Mouse (Mus musculus) forebrain, embryonic 11.5 days (tissue): Measurements from ENCODE around the gene Rtca. TPM values are rescaled to one million over a fixed set of nuclear protein-coding genes. Genes with fewer than 3 reads are reported as not detected.

Experiments used
- ATAC-seq: fragments of 200-750 bp; cut with Nextera tagmentation; replicated peaks from 2 replicates; pipeline ENCODE4 v1.8.0; 2017; ENCODE audit warnings: moderate TSS enrichment; ENCODE audit not compliant: low FRiP score
- DNase-seq: peaks from one replicate; pipeline ENCODE4 v3.0.0-alpha.2; 2017; ENCODE audit warnings: low spot score
- H3K27ac ChIP-seq: fragments of 300-500 bp; sonication (generic); 2 replicates; pipeline ENCODE4 v1.5.1; 2014; ENCODE audit warnings: low read depth, low read length
- H3K27me3 ChIP-seq: fragments of 300-500 bp; sonication (generic); 2 replicates; pipeline ENCODE4 v1.6.1; 2014; ENCODE audit warnings: mild to moderate bottlenecking, low read length, mixed read lengths; ENCODE audit not compliant: control insufficient read depth, insufficient read depth
- H3K36me3 ChIP-seq: fragments of 300-500 bp; sonication (generic); 2 replicates; pipeline ENCODE4 v1.6.1; 2014; ENCODE audit warnings: mild to moderate bottlenecking, low read length, moderate library complexity, mixed read lengths; ENCODE audit not compliant: control insufficient read depth, insufficient read depth
- H3K4me1 ChIP-seq: fragments of 300-500 bp; sonication (generic); replicated peaks from 2 replicates; pipeline ENCODE4 v1.6.1; 2014; ENCODE audit warnings: low read length, mixed read lengths; ENCODE audit not compliant: control insufficient read depth, insufficient read depth
- H3K4me2 ChIP-seq: fragments of 300-500 bp; sonication (generic); 2 replicates; pipeline ENCODE4 v1.6.1; 2014; ENCODE audit warnings: low read depth, mild to moderate bottlenecking, low read length, moderate library complexity, mixed read lengths; ENCODE audit not compliant: severe bottlenecking
- H3K4me3 ChIP-seq: fragments of 300-500 bp; sonication (generic); 2 replicates; pipeline ENCODE4 v1.5.1; 2014; ENCODE audit warnings: low read depth, low read length
- H3K9ac ChIP-seq: fragments of 300-500 bp; sonication (generic); 2 replicates; pipeline ENCODE4 v1.6.1; 2014; ENCODE audit warnings: low read length
- H3K9me3 ChIP-seq: fragments of 300-500 bp; sonication (generic); 2 replicates; pipeline ENCODE4 v1.6.1; 2016; ENCODE audit warnings: low read length, mixed read lengths; ENCODE audit not compliant: control insufficient read depth
- WGBS: fragments of 180-500 bp; shearing (Covaris S2); extraction: QIAGEN DNeasy Blood & Tissue Kit; methylation state at CpG from one replicate; pipeline ENCODE4 v1.1.7; 2014; 5-methylcytosine and 5-hydroxymethylcytosine counted together
- polyA plus RNA-seq: library from polyadenylated mRNA; unstranded; fragments of >200 nt; fragmentation: Nextera tagmentation; extraction: Ambion mirVana; gene quantifications from 2 replicates; pipeline ENCODE4 v1.2.1, GENCODE M21; 2014

Rtca gene
- 112 and 117 TPM in 2 replicates for polyA plus RNA-seq

DNA sequence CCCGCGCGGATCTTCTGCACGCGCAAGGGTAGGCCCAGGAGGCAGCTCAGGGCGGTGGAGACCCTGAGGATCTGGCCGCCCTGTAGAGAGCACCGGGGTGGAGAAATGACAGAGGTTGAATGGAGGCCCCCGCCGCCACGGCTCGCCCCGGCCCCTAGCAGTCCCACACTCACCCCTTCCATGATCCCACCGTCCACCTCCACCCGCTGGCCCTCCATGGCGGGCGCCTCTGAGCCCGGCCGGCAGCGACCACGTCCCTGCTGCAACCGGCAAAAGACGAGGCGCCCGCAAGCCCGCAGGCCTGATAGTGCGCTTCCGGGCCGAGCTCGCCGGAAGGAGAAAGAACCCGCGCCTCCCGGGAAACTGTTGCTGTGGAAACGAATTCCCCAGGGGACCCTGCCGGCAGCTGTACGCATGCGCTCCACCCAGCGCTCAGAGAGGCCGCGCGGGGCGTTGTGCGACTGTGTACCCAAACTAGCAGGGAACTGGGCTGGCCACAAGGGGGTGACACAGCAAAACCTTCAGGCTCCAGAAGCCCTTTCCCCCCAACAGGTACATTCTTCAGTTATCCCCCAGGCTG is at the start of gene Rtca:
Gene Rtca, minus strand, starts transcription at position 437 of the 580 bp plus-strand sequence.
- under 1% methylated on average over 44 of the region's 44 CpGs for WGBS
- Histone ChIP-seq H3K27ac (peak within 1 kb of the TSS; percentile 60; the same call in 1 of the 2 replicates), H3K36me3 (peaks cover 4% of the 10 kb centered on the region; the same call in 1 of the 2 replicates), H3K4me3 (peak within 1 kb of the TSS; percentile 89), H3K4me2 (peak within 1 kb of the TSS; percentile 71), H3K9ac (peak within 1 kb of the TSS; percentile 87), H3K4me1 (peaks cover 6% of the 10 kb centered on the region; the same call in 1 of the 2 replicates), H3K9me3 (no peaks in the 10 kb centered on the region), H3K27me3 (no peaks in the 10 kb centered on the region)
- DNase-seq (peak; percentile 100), ATAC-seq (peak; percentile 94)

- Histone ChIP-seq H3K36me3 (no peaks in the 10 kb centered on the region; the same call in 1 of the 2 replicates), H3K4me1 (no peaks in the 10 kb centered on the region), H3K9me3 (no peaks in the 10 kb centered on the region), H3K27ac (no peak overlapping the region), H3K4me3 (no peak overlapping the region), H3K27me3 (no peaks in the 10 kb centered on the region), H3K9ac (no peak overlapping the region), H3K4me2 (no peak overlapping the region)
- DNase-seq (no peak), ATAC-seq (no peak)
- 96% methylated on average over 5 of the region's 5 CpGs for WGBS
Observed at GRCm38 (mm10) chr3:116551362-116551761, 43.4 kb upstream of the Rtca start.

- no peaks in the 10 kb centered on the region for H3K9me3 ChIP-seq
- H3K36me3 ChIP-seq = no peaks in the 10 kb centered on the region; the same call in 1 of the 2 replicates
- ATAC-seq = no peak
- H3K9ac ChIP-seq = no peak overlapping the region
- no peaks in the 10 kb centered on the region for H3K4me1 ChIP-seq
- no peak overlapping the region for H3K27ac ChIP-seq
- H3K4me2 ChIP-seq = no peak overlapping the region
- 90% methylated on average over 5 of the region's 5 CpGs for WGBS
- H3K4me3 ChIP-seq = no peak overlapping the region
- no peaks in the 10 kb centered on the region for H3K27me3 ChIP-seq
- no peak for DNase-seq
Observed at GRCm38 (mm10) chr3:116547430-116547829, 39.4 kb upstream of the Rtca start.

GRCm38 (mm10) chr3:116542532-116542931 is 34.5 kb upstream of the Rtca start:
- Histone ChIP-seq H3K27me3 (no peaks in the 10 kb centered on the region), H3K9ac (no peak overlapping the region), H3K27ac (no peak overlapping the region), H3K4me1 (no peaks in the 10 kb centered on the region), H3K4me2 (no peak overlapping the region), H3K4me3 (no peak overlapping the region), H3K36me3 (peaks cover 3% of the 10 kb centered on the region; the same call in 1 of the 2 replicates), H3K9me3 (no peaks in the 10 kb centered on the region)
- 86% methylated on average over 3 of the region's 3 CpGs for WGBS
- DNase-seq (no peak), ATAC-seq (no peak)

GRCm38 (mm10) chr3:116542070-116542469 is 34.1 kb upstream of the Rtca start:
- 84% methylated on average over 2 of the region's 2 CpGs for WGBS
- ATAC-seq = no peak

GRCm38 (mm10) chr3:116537200-116537573 is 29.2 kb upstream of the Rtca start:
- H3K36me3 ChIP-seq = peaks cover 3% of the 10 kb centered on the region; the same call in 1 of the 2 replicates
- no peak overlapping the region for H3K9ac ChIP-seq
- ATAC-seq (no peak), DNase-seq (no peak)
- no peaks in the 10 kb centered on the region for H3K27me3 ChIP-seq
- H3K9me3 ChIP-seq = no peaks in the 10 kb centered on the region
- WGBS = 61% methylated on average over 6 of the region's 6 CpGs
- H3K4me1 ChIP-seq = no peaks in the 10 kb centered on the region
- no peak overlapping the region for H3K4me3 ChIP-seq
- no peak overlapping the region for H3K27ac ChIP-seq
- H3K4me2 ChIP-seq = no peak overlapping the region

More at GRCm38 (mm10) chr3:116542070-116542469, 34.1 kb upstream of the Rtca start:
- Histone ChIP-seq H3K4me2 (no peak overlapping the region), H3K4me1 (no peaks in the 10 kb centered on the region), H3K36me3 (peaks cover 3% of the 10 kb centered on the region; the same call in 1 of the 2 replicates), H3K4me3 (no peak overlapping the region), H3K9me3 (no peaks in the 10 kb centered on the region), H3K27ac (no peak overlapping the region), H3K9ac (no peak overlapping the region), H3K27me3 (no peaks in the 10 kb centered on the region)
- no peak for DNase-seq

GRCm38 (mm10) chr3:116536428-116537199 is 28.6 kb upstream of the Rtca start:
- 90% methylated on average over 16 of the region's 16 CpGs for WGBS
- Histone ChIP-seq H3K4me3 (no peak overlapping the region), H3K4me1 (no peaks in the 10 kb centered on the region), H3K4me2 (no peak overlapping the region), H3K9ac (no peak overlapping the region), H3K27me3 (no peaks in the 10 kb centered on the region), H3K9me3 (no peaks in the 10 kb centered on the region), H3K27ac (no peak overlapping the region), H3K36me3 (peaks cover 3% of the 10 kb centered on the region; the same call in 1 of the 2 replicates)
- ATAC-seq = no peak
- no peak for DNase-seq

- H3K27me3 ChIP-seq = no peaks in the 10 kb centered on the region
- 93% methylated on average over 4 of the region's 4 CpGs for WGBS
Observed at GRCm38 (mm10) chr3:116530826-116531225, 22.8 kb upstream of the Rtca start.

More at GRCm38 (mm10) chr3:116530826-116531225, 22.8 kb upstream of the Rtca start:
- H3K9ac ChIP-seq = no peak overlapping the region
- H3K4me3 ChIP-seq = no peak overlapping the region
- no peaks in the 10 kb centered on the region for H3K4me1 ChIP-seq
- H3K36me3 ChIP-seq = no peaks in the 10 kb centered on the region
- ATAC-seq (no peak), DNase-seq (no peak)
- H3K9me3 ChIP-seq = no peaks in the 10 kb centered on the region
- no peak overlapping the region for H3K27ac ChIP-seq
- H3K4me2 ChIP-seq = no peak overlapping the region
